Mouse (Mus musculus) right cerebral cortex, postnatal 25 days (tissue): ENCODE measurements around the gene Arhgap28.

Experiments
- DNase-seq: peaks from one replicate; pipeline ENCODE4 v3.0.0; 2022

Gene Arhgap28

GRCm38 (mm10) chr17:68003741-68004560 lies at the start of gene Arhgap28:
TSS of gene Arhgap28 (minus strand) at chr17:68004120.
- peak; percentile 42 for DNase-seq

DNA sequence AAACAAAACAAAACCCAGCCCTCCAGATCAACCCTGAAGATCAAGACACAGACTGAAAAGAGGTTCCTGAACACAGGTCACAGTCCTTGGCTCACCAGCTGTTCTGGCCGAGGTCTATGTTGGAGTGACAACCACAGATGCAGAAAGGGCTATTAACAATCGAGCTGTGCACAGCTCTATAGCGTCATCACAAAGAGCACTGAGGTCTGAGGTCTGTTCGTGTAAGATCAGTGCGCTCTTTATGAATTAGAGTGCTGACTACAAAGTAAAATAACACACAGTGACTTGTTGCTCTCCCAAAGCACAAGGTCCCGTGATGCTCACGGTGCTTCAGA lies 42.4 kb upstream of the Arhgap28 start:
- no peak for DNase-seq

- no peak for DNase-seq
Measured at GRCm38 (mm10) chr17:68045655-68046340, 41.9 kb upstream of the Arhgap28 start.

DNA sequence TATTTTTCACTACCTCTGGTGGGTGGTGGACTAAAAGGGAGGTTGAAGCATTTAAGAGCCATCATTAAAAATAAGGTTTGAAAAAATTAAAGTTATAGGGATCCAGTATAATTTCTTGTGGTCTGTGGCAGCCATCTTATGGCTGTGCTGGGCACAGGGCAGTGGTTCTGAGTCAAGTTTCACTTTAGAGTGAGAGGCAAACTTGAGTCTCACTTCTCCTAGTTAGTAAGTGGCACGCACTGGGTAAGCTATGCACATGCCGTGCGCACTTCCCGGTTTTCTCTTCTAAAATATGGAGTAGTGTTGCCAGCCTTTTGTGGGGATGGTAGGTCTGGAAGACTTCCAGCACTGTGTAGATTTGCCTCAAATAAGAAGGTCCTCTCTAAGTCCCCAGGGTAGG lies 38.5 kb upstream of the Arhgap28 start:
- DNase-seq, result no peak

DNA sequence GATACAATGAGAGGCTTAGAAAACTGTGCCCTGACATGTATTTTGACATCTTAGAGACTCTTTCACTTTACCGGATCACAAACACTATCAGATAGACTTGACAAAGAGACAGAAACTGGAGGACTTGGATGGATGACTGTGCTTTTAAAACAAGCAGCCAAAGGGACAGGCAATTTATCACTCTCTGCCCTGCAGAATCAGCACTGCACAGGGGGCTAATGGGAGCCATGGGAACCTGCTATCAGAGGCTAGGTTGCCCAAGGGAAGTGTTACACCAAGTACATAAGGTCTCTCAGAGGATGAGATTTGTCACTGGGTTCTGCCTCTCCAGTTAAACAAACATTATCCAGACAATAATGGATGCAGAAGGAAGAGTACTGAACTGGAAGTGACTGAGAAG lies 33.1 kb upstream of the Arhgap28 start:
- no peak for DNase-seq

GRCm38 (mm10) chr17:68029495-68029894 lies 25.6 kb upstream of the Arhgap28 start:
- no peak for DNase-seq

GRCm38 (mm10) chr17:68028519-68028918 lies 24.6 kb upstream of the Arhgap28 start:
- DNase-seq, result no peak

- no peak for DNase-seq
Measured at GRCm38 (mm10) chr17:68024327-68024726, 20.4 kb upstream of the Arhgap28 start.

GRCm38 (mm10) chr17:68019466-68020065 lies 15.6 kb upstream of the Arhgap28 start:
- no peak for DNase-seq

DNA sequence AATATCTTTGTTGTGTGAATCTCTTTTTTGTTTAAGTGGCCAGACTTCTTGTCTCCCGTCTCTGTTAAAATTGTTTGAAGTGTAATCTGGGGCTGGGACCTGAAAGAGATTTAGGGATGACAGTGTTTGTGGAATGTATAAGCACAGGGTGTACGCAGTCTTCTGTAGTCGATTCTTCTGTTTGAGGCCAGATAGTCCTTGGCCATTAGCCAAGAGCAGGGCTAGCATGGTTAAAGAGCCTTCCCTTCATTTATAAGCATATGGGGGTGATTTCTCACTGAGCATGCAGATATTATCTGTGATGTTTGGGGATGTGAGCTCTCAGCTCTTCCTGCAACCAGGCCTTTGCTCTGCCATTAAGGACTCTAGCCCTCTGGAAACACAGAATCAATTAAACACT lies 13.2 kb upstream of the Arhgap28 start:
- no peak for DNase-seq

- no peak for DNase-seq
Measured at GRCm38 (mm10) chr17:68011606-68012005, 7.7 kb upstream of the Arhgap28 start.

GRCm38 (mm10) chr17:68010041-68010440 lies 6.1 kb upstream of the Arhgap28 start:
- no peak for DNase-seq

DNA sequence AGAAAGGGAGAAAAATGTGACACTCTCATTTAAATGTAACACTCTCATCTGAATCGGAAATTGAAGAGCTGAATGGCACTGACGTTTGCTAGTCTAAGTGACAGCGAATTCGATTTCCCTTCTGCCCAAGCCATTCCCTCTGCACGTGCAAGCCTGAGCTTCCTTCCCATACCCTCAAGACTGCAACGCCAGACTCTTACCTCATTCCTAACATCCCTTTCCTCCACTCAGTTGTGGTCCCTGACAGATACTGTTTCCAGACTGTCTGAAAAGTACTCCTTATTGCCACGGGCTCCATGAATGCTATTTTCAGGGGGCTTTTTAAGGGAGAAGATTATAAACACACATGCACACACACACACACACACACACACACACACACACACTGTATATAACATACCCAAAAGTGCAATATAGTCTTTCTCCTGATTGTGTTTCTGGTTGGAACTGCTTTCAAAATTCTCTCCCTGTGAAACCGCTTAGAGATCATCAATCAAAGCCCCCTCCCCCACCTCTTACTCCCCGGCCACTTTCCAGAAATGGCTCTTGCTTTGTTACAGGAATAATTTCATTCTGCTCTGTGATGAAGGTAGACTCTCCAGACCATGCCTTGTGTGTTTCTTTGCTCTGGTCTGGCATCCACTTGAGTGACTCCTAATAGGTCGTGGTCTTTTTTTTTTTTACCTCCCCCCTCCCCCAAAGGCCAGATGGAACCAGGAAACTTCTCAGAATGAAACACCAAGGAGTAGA lies 836 bp upstream of the Arhgap28 start:
- no peak for DNase-seq

DNA sequence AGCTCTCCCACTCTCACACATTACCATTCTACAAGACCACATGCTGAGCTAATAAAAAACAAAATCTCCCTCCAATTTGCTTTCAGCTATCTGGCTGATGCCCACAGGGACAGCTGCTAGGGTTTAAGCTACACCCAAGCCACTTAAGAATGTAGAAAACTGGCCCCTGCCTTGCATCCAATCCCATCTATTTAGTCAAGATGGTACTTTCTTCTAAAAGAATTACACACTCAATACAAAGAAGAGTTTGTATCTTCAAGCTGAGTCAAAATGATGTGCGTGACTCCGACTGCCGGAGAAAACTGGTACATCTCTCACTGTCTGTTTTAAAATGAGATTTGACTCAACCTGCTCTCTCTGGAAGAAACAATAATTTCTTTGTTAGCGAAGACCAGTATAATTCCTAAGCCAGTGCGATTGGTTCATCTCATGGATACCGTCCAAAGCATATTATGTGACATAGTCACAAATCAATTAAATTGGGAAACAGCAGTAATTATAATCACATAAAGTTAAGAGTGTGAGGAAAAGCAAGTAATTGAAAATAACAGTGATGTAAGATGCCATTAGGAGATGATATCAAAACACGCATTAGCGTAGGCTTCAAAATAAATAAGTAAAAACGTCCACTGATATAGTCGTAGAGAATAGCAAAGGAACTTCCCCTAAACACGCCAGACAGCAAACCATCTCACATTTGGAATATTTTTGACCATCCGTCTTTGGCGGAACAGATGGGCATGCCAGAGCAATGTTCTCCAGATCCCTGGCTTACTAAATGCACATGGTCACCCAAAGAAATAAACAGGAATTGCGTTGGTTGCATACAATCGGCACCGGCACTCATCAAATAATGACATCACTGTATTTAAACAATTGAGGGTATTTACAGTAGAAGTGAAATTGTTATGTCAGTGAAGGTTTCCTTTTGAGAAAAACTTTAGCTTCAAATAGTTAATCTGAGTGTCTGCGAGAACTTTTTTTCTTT lies 1.0 kb downstream of the Arhgap28 start:
- no peak for DNase-seq

- no peak for DNase-seq
Measured at GRCm38 (mm10) chr17:67999801-68000200, 4.1 kb downstream of the Arhgap28 start.

GRCm38 (mm10) chr17:67996769-67997155 lies 7.2 kb downstream of the Arhgap28 start:
- no peak for DNase-seq

DNA sequence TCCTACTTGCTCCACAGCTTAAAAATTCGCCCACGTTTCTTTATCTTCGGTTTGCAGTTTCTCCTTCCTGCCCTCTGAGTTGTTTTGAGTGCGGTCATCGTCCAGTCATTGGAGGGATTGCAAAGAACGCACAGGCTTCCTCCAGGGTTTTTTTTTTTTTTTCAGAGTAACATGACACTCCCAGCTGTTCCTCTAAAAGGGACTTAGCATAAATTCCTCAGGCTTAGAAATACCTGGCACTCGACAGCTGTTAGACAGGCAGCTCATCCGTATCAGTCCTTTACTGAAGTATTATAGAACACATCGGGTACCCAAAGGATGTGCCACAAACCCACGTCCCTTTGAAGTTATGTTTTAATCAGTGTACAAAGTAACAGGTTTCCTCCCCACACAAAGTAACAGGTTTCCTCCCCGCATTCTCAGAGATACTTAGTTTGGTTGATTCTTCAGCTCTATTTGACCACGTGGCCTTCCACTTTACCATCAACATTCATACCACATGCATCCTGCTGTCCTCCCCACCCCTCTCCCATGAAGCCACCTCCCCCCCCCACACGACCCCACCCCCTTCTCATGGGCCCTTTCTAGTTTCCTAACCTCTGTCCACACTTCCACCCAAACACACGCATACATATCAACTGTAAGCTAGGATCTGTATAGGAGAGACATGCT lies 7.7 kb downstream of the Arhgap28 start:
- no peak for DNase-seq

DNA sequence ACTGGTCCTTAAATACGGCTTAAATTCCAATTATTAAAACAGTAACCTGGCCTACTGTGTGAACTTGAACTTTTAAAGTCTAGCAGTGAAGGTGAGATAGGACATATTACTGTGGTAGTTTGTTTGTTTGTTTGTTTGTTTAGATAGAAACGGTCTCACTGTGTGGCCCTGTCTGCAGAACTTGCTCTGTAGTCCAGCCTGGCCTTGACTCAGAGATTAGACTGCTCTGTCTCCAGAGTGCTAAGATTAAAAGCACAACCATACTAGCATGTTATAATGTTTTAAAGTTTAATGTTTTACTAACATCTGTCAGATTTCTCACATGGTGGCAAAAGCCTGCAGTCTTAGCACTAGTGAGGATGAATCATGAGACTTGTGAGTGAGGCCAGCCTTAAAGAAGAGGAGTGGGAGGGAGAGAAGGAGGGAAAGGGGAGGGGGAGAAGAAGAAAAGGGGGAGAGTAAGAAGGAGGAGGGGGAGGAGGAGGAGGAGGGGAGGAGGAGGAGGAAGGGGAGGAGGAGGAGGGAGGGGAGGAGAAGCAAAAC lies 8.6 kb downstream of the Arhgap28 start:
- DNase-seq, result no peak

DNA sequence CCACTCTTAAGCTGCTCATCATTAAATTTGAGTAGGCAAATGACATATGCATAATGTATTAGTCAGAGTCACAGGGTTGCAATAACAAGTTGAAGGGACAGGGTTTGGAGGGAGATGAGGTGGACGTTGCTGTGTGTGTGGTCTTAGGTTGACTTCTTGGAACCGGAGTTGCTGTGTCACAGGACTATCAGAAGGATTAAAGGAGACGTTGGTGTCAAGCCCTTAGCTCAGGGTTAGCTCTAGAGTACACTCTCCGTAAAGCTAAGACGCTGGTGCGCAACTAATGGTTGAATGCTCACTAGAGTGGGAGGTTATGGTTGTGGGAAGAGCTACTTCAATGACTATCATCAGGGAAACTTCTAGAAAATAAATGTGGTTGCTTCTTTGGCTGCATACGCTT lies 9.1 kb downstream of the Arhgap28 start:
- no peak for DNase-seq

DNA sequence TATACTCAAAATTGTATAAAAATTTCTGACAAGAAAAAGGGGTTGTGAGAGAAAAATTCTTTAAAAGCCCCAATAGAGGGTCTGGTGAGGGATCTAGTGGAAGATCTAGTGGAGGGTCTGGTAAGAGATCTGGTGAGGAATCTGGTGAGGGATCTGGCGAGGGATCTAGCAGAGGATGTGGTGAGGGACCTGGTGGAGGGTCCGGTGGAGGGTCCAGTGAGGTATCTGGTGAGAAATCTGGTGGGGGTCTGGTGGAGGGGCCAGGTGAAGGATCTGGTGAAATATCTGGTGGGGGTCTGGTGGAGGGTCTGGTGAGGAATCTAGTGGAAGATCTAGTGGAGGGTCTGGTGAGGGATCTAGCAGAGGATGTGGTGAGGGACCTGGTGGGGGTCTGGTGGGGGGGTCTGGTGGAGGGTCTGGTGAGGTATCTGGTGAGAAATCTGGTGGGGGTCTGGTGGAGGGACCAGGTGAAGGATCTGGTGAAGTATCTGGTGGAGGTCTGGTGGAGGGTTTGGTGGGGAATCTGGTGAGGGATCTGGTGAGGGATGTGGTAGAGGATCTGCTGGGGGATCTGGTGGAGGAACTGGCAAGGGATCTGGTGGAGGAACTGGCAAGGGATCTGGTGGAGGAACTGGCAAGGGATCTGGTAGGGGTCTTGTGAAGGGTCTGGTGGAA lies 10.4 kb downstream of the Arhgap28 start:
- no peak for DNase-seq

DNA sequence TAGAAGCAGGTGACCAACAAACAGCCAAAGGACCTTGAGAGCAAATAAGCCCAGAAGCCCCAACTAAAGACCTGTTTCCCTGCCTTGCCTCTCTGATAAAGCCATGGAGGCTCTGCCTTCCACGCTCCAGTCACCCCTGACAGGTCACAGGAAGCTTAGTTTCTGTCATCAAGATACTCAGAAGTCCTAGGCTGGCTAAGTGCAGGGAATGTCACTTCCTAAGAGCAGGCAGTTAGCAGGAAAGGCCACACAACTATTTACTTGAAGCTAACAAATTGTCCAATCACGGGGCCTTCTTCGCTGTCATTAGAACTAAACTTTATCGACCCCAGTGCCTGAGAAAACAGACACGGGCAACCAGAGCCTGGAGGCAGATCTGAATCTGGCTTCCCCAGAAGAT lies 14.2 kb downstream of the Arhgap28 start:
- no peak for DNase-seq
